Mouse (Mus musculus): ENCODE measurements around the gene Ubtfl1.
"Not testable (repeated sequence)": the region's sequence is repeated elsewhere in the genome, so short reads cannot be mapped to it uniquely, and the experiment has no call there.

Ubtfl1 gene

DNA sequence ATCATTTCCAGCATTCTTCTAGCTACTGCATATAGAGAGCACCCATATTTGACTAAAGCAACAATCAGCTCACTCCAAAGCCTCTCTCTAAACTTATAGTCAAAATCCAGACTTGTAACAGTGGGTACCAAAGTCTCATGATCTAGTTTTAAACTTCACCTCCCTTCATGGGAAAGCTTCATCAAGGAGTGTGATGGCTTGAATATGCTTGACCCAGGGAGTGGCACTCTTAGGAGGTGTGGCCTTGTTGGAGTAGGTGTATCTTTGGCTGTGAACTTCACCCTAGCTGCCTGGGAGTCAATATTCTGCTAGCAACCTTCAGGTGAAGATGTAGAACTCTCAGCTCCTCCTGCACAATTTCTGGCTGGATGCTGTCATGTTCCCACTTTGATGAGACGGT lies at the start of gene Ubtfl1:
Gene Ubtfl1 (plus strand): TSS at position 301 of the 400 bp plus-strand sequence.
- DNase-seq (ENCODE audit: extremely low spot score) = no peak

DNA sequence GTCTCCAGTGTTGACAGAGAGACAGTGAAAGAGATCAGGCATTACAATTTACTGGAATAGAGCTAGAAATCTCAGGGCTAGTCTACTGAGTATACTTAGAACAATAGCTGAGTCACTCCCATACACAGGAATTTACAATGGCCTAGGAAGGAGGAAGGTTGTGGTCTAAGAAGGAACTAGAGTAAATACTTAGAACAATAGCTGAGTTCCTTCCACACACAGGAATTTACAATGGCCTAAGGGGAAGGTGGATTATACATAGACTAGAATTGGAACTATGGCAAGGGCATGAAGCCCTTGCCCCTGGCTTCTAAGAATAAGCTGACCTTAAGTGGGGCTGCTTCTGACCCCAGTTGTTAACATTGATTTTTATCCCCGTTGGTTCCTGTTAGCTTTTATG lies 31.2 kb upstream of the Ubtfl1 start:
- DNase-seq (ENCODE audit: extremely low spot score) = not testable (repeated sequence)

DNA sequence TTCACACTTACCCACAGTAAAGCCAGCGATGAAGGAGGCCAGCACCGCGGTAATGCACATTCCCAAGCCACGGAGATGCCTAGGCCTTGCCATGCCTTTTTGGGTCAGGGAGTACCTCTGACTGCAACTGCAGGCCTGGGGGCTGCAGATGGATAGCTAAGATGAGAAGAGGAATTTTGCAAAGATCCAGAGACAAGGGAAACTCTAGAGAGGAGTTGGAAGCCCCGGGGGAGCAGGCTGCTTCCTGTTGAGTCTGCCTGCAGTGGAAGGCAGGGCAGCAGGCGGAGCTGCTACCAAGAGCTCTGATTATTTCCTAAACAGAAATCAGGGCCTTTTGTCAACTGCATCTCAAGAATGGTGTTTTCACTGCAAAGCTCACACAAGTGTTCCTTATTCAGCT lies 18.4 kb upstream of the Ubtfl1 start:
- peak; percentile 26 for DNase-seq (ENCODE audit: extremely low spot score)

DNA sequence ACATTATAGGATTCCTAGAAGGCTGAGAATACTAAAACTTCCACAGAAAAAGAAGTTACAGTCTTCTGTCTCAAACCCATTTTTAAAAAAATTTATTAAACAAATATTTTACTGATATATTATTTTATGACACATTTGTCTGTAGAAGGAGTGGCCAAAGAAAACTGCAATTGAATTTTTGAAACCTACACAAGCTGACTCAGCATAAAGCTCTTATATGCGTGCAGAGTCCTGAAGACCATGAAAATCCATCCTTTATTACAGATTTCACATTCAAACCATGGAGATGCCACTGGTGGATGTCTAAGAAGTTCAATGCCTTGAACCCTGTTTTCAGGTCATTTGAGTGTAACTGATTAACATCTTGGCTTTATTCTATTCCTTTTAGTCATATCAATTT lies 4.6 kb upstream of the Ubtfl1 start:
- no peak for DNase-seq (ENCODE audit: extremely low spot score)

DNA sequence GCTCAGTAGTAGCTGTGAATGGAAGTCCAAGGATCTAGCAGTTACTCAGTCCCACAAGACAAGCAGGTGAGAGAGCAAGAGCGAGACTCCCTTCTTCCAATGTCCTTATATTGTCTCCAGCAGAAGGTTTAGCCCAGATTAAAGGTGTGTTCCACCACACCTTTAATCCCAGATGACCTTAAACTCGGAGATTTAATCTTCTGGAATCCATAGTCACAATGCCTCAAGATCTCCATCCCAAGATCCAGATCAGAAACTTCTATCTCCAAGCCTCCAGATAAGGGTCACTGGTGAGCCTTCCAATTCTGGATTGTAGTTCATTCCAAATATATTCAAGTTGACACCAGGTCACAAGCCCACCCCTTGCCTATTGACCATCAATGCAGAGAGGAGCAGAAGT lies 1.3 kb upstream of the Ubtfl1 start, which contains the start of gene Naalad2:
Gene Naalad2 (minus strand): TSS at position 101 of the 400 bp plus-strand sequence.
- DNase-seq (ENCODE audit: extremely low spot score) = not testable (repeated sequence)

DNA sequence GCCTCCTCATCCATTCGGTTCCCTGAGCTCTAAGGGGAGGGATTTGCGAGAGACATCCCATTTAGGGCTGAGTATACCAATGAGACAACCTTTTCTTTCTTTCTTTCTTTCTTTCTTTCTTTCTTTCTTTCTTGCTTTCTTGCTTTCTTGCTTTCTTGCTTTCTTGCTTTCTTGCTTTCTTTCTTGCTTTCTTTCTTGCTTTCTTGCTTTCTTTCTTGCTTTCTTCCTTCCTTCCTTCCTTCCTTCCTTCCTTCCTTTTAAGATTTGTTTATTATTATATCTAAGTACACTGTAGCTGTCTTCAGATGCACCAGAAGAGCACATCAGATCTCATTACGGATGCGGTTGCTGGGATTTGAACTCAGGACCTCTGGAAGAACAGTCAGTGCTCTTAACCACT lies 8.2 kb downstream of the Ubtfl1 start:
- not testable (repeated sequence) for DNase-seq (ENCODE audit: extremely low spot score)

DNA sequence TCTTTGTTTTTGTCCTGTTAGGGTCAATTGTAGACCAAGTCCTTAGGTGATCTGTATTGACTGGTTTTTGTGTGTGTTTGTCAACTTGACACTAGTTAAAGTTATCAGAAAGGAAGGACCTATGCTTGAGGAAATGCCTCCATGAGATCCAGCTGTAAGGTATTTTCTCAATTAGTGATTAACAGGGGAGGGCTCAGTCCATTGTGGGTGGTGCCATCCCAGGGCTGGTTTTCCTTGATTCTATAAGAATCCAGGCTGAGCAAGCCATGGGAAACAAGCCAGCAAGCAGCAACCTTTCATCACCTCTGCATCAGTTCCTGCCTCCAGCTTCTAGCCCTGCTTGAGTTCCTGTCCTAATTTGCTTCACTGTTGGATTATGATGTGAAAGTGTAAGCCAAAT lies 26.1 kb downstream of the Ubtfl1 start, which contains the start of gene Mbd3l2:
Gene Mbd3l2 (plus strand): TSS at position 301 of the 400 bp plus-strand sequence.
- DNase-seq (ENCODE audit: extremely low spot score) = no peak

DNA sequence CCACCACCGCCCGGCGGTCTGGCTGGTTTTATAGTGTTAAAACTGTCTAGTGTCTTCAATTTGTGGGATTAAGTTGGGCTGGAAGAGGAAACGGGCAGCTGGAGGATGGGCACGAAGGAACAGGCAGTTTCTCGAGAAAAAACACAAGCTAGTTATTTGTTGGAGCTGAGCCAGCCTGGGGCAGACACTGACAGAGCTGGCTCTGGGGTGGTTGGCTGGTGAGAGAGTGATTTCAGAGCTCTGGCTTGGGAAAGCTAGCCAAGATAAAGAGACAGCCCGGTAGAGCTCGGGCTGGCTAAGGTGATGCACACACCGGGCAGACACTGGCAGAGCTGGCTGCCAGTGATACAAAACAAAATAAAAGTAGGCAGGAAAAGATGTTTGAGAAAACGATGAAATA lies 27.5 kb downstream of the Ubtfl1 start:
- DNase-seq (ENCODE audit: extremely low spot score) = no peak

DNA sequence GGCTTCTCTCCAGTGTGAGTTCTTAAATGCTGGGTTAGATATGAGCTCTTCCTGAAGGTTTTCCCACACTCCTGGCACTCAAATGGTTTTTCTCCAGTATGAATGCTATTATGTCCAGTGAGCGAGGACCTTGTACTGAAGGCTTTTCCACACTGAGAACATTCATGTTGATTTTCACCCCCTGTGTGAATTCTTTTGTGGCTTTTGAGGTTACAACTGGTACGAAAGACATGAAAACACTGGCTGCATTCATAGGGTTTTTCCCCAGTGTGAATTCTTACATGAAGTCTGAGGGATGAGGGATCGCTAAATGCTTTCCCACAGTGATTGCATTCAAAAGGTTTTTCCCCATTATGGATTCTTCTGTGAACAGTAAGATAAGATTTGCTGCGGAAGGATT lies 52.3 kb downstream of the Ubtfl1 start:
- DNase-seq (ENCODE audit: extremely low spot score) = no peak

Measured in embryo, embryonic 9.5 days (tissue).